13 mouse cellular contexts compared by ENCODE assay signal in genomic region chr6:98842924-98843323, GRCm38 (mm10).
DNase-seq lines count a peak whose midpoint lies in the region; ATAC-seq and TF ChIP-seq lines count a peak whose summit lies in the region.
"Had no signal": no experiment of that assay in that cellular context is flagged by ENCODE, and none has a peak within 500 bp of the region (broad histone marks: within the 10 kb centered on the region; RNA-seq: fewer than 3 reads in every experiment).

No protein-coding gene starts in this region.

- H3K36me3 ChIP-seq in heart, embryonic 14.5 days (ENCODE audit: control insufficient read depth, insufficient read depth, low read length), result no peaks in the 10 kb centered on the region
- no peaks in the 10 kb centered on the region for H3K36me3 ChIP-seq in intestine, postnatal 0 days (ENCODE audit: control insufficient read depth, insufficient read depth)
- H3K36me3 ChIP-seq in stomach, postnatal 0 days (ENCODE audit: control insufficient read depth, insufficient read depth, low read length), result no peaks in the 10 kb centered on the region
- no peaks in the 10 kb centered on the region for H3K36me3 ChIP-seq in hindbrain, embryonic 16.5 days (ENCODE audit: control insufficient read depth, insufficient read depth, low read length)
- H3K36me3 ChIP-seq: embryonic facial prominence, embryonic 12.5 days; heart, embryonic 10.5 days had no signal

- DNase-seq in heart, adult 8-10 months (ENCODE audit: low spot score), result no peak
- DNase-seq in ES-CJ7 (ENCODE audit: low read depth, low spot score), result peak; percentile 13
- DNase-seq in stomach, postnatal 0 days (ENCODE audit: low spot score), result peak; percentile 69
- no peak for DNase-seq in frontal cortex, postnatal 14 days (ENCODE audit: low spot score in 2 of 2)
- DNase-seq: cerebellum, adult 11-12 months; kidney, adult 2 months had no signal

- 29% methylated on average over 4 of the region's 4 CpGs for WGBS in heart, embryonic 14.5 days
- 34% methylated on average over 4 of the region's 4 CpGs for WGBS in intestine, postnatal 0 days
- WGBS in stomach, postnatal 0 days, result 46% methylated on average over 4 of the region's 4 CpGs
- WGBS in hindbrain, embryonic 16.5 days, result 66% methylated on average over 4 of the region's 4 CpGs

- no peak overlapping the region for H3K4me2 ChIP-seq in heart, embryonic 14.5 days (ENCODE audit: low read length)
- no peak overlapping the region for H3K4me2 ChIP-seq in intestine, postnatal 0 days (replicated peaks; ENCODE audit: low read depth)
- no peak overlapping the region for H3K4me2 ChIP-seq in stomach, postnatal 0 days (replicated peaks; ENCODE audit: low read depth)
- no peak overlapping the region for H3K4me2 ChIP-seq in hindbrain, embryonic 16.5 days (ENCODE audit: low read length)
- H3K4me2 ChIP-seq: embryonic facial prominence, embryonic 12.5 days had no signal

- H3K9me3 ChIP-seq in heart, embryonic 14.5 days (ENCODE audit: control insufficient read depth, low read length), result no peaks in the 10 kb centered on the region
- no peaks in the 10 kb centered on the region for H3K9me3 ChIP-seq in intestine, postnatal 0 days (ENCODE audit: control insufficient read depth)
- no peaks in the 10 kb centered on the region for H3K9me3 ChIP-seq in stomach, postnatal 0 days (ENCODE audit: control insufficient read depth, low read length)
- H3K9me3 ChIP-seq in hindbrain, embryonic 16.5 days (ENCODE audit: control insufficient read depth, low read length), result no peaks in the 10 kb centered on the region
- H3K9me3 ChIP-seq: embryonic facial prominence, embryonic 12.5 days; heart, embryonic 10.5 days had no signal

- peak; percentile 22; the same call in 1 of the 2 replicates for TF ChIP-seq CTCF in intestine, postnatal 0 days (IDR thresholded peaks at IDR 0.05; ENCODE audit: low read depth)
- TF ChIP-seq CTCF in stomach, postnatal 0 days (IDR thresholded peaks at IDR 0.05; ENCODE audit: low read depth), result no peak

- H3K27ac ChIP-seq in heart, embryonic 14.5 days (replicated peaks in 1 of 2; ENCODE audit: control insufficient read depth in 1 of 2, insufficient read depth in 1 of 2, low read depth in 2 of 2, low read length in 2 of 2), result no peak overlapping the region
- no peak overlapping the region for H3K27ac ChIP-seq in intestine, postnatal 0 days (ENCODE audit: low read depth, low read length)
- H3K27ac ChIP-seq in stomach, postnatal 0 days (replicated peaks), result no peak overlapping the region
- H3K27ac ChIP-seq in hindbrain, embryonic 16.5 days (ENCODE audit: low read depth, low read length), result no peak overlapping the region
- H3K27ac ChIP-seq: embryonic facial prominence, embryonic 12.5 days had no signal

- TF ChIP-seq EP300 in stomach, postnatal 0 days (optimal IDR thresholded peaks at IDR 0.05), result no peak

- H3K9ac ChIP-seq in heart, embryonic 14.5 days (ENCODE audit: low read length), result no peak overlapping the region
- no peak overlapping the region for H3K9ac ChIP-seq in intestine, postnatal 0 days (ENCODE audit: low read depth, low read length)
- no peak overlapping the region for H3K9ac ChIP-seq in stomach, postnatal 0 days (ENCODE audit: low read length)
- H3K9ac ChIP-seq in hindbrain, embryonic 16.5 days (ENCODE audit: low read depth, low read length), result no peak overlapping the region
- H3K9ac ChIP-seq: embryonic facial prominence, embryonic 12.5 days had no signal

- H3K4me3 ChIP-seq in heart, embryonic 14.5 days (ENCODE audit: control insufficient read depth in 1 of 2, insufficient read depth in 1 of 2, low read depth in 1 of 2, low read length in 2 of 2), result no peak overlapping the region
- H3K4me3 ChIP-seq in intestine, postnatal 0 days (ENCODE audit: low read depth, low read length), result no peak overlapping the region
- H3K4me3 ChIP-seq in stomach, postnatal 0 days (ENCODE audit: low read depth, low read length), result no peak overlapping the region
- H3K4me3 ChIP-seq in hindbrain, embryonic 16.5 days (ENCODE audit: low read length), result no peak overlapping the region
- H3K4me3 ChIP-seq: embryonic facial prominence, embryonic 12.5 days; heart, embryonic 10.5 days had no signal

- H3K27me3 ChIP-seq in heart, embryonic 14.5 days (ENCODE audit: control insufficient read depth, insufficient read depth, low read length), result no peaks in the 10 kb centered on the region
- H3K27me3 ChIP-seq in intestine, postnatal 0 days (replicated peaks; ENCODE audit: control insufficient read depth, insufficient read depth, low read length), result no peaks in the 10 kb centered on the region
- H3K27me3 ChIP-seq in stomach, postnatal 0 days (ENCODE audit: control insufficient read depth, insufficient read depth, low read length), result no peaks in the 10 kb centered on the region
- no peaks in the 10 kb centered on the region; the same call in 1 of the 2 replicates for H3K27me3 ChIP-seq in hindbrain, embryonic 16.5 days (replicated peaks; ENCODE audit: control insufficient read depth, insufficient read depth, low read length)
- H3K27me3 ChIP-seq: embryonic facial prominence, embryonic 12.5 days had no signal

- peaks cover 7 to 9% of the 10 kb centered on the region in 2 experiments for H3K4me1 ChIP-seq in heart, embryonic 14.5 days (ENCODE audit: control insufficient read depth in 2 of 2, insufficient read depth in 2 of 2, low read length in 2 of 2)
- 0 out of 2 replicates have a peak, but pooled peaks cover 5% of the 10 kb centered on the region for H3K4me1 ChIP-seq in intestine, postnatal 0 days (replicated peaks; ENCODE audit: control insufficient read depth, insufficient read depth, low read length)
- no peaks in the 10 kb centered on the region for H3K4me1 ChIP-seq in stomach, postnatal 0 days (replicated peaks; ENCODE audit: control insufficient read depth, insufficient read depth)
- H3K4me1 ChIP-seq in hindbrain, embryonic 16.5 days (ENCODE audit: control insufficient read depth, insufficient read depth, low read depth, low read length), result no peaks in the 10 kb centered on the region

- ATAC-seq in heart, embryonic 14.5 days (ENCODE audit: insufficient number of reproducible peaks, insufficient read depth, low FRiP score, low read depth), result peak; percentile 47; the same call in 1 of the 2 replicates
- ATAC-seq in intestine, postnatal 0 days, result peak; percentile 98
- ATAC-seq in stomach, postnatal 0 days (ENCODE audit: low FRiP score, low TSS enrichment), result peak; percentile 94
- no peak; the same call in 1 of the 2 replicates for ATAC-seq in megakaryocyte-erythroid progenitor cell, adult 5-6 weeks (replicated peaks; ENCODE audit: low FRiP score, low TSS enrichment, poor library complexity, severe bottlenecking)
- ATAC-seq in hindbrain, embryonic 16.5 days, result no peak
- ATAC-seq: forebrain, embryonic 16.5 days had no signal

Comparison
In these comparisons a context has a peak if more than half of its experiments do, and no peak if none do; other contexts are left out.
1. ATAC-seq: peak in heart, embryonic 14.5 days (single experiment), intestine, postnatal 0 days (single experiment) and stomach, postnatal 0 days (single experiment); none in megakaryocyte-erythroid progenitor cell, adult 5-6 weeks (single experiment) and hindbrain, embryonic 16.5 days (single experiment).
2. DNase-seq: peak in ES-CJ7 (single experiment) and stomach, postnatal 0 days (single experiment); none in heart, adult 8-10 months (single experiment) and frontal cortex, postnatal 14 days (0 of 2).